Mouse (Mus musculus) lung, postnatal 25 days (tissue): ENCODE data around the gene Tsen54.

Experiments used
- DNase-seq: peaks from one replicate; pipeline ENCODE4 v3.0.0; 2022; ENCODE audit warnings: low spot score

Gene Tsen54

GRCm38 (mm10) chr11:115814605-115815450 lies at the start of gene Tsen54:
TSS of gene Tsen54 (plus strand) at chr11:115814724.
- DNase-seq: peak; percentile 85

GRCm38 (mm10) chr11:115765103-115765606 lies 49.4 kb upstream of the Tsen54 start, which contains the start of gene Tmem94:
TSS of gene Tmem94 (plus strand) at chr11:115765433.
- peak; percentile 97 for DNase-seq

- peak; percentile 57 for DNase-seq
Observed at GRCm38 (mm10) chr11:115765607-115766141, 48.9 kb upstream of the Tsen54 start.

DNA sequence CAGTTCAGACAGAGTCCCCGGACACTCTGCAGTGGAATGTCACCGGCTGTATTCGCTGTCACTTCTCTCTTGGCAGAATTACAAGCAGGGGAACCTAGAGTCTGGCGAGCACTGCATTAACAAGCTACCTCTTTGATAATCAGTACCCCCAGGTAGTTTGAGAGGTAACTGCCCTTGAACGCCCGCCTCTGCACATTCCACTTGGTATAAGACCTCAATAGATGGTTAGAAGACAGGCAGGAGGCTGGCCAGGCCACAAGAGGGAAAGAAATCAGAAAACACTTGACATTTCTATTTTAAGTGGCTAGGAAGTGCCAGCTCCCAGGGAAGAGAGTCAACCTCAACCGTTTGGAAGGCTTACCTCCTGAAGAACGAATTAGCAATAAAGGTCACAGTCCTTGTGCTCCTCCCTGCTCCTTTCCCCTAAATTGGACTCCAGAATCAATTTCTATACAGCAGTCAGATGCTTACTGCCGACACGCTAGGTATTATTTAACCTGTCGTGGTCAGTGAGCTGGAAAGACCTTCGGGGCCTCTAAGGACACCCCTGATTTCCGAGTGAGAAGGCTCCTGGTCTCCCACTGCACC lies 48.1 kb upstream of the Tsen54 start:
- peak; percentile 71 for DNase-seq

DNA sequence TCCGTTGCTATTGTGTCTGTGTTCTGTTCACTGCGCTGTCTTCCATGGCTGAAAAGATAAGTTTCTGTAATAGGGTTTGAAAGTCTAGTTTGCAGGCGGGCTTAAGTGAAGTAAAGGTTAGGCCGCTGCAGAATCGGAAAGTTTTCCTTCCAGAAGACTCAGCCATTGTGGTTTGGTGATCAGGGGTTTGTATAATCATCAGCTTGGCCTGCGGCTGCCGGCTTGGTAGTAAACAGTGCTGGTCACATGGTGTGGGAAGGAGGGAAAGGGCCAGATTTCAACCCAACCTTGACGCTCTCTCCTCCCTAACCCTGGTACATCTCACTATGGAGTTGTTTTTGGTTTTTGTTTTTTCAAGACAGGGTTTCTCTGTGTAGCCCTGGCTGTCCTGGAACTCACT lies 47.5 kb upstream of the Tsen54 start:
- DNase-seq: no peak

DNA sequence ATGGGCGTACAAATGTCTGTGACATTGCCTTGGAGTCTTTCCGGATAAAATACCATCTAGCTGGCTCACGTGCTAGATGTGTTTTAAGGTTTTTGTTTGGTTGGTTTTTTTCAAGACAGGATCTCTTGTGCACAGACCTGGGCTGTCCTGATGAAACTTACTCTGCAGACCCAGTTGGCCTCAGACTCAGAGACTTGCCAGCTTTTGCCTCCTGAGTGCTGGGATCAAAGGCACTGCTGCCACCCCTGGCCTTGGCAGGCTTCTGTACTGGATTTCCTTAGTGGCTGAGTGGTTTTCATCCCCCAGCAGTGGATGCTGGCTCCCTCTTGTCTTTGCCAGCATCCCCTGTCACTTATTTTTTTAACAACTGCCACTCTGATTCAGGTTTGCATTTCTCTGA lies 45.6 kb upstream of the Tsen54 start:
- DNase-seq: no peak

GRCm38 (mm10) chr11:115774653-115775052 lies 39.9 kb upstream of the Tsen54 start:
- DNase-seq: no peak

GRCm38 (mm10) chr11:115775821-115776665 lies 38.5 kb upstream of the Tsen54 start:
- DNase-seq: no peak

- DNase-seq: no peak
Observed at GRCm38 (mm10) chr11:115776954-115777353, 37.6 kb upstream of the Tsen54 start.

- DNase-seq: peak; percentile 46
Observed at GRCm38 (mm10) chr11:115777487-115778335, 36.8 kb upstream of the Tsen54 start.

DNA sequence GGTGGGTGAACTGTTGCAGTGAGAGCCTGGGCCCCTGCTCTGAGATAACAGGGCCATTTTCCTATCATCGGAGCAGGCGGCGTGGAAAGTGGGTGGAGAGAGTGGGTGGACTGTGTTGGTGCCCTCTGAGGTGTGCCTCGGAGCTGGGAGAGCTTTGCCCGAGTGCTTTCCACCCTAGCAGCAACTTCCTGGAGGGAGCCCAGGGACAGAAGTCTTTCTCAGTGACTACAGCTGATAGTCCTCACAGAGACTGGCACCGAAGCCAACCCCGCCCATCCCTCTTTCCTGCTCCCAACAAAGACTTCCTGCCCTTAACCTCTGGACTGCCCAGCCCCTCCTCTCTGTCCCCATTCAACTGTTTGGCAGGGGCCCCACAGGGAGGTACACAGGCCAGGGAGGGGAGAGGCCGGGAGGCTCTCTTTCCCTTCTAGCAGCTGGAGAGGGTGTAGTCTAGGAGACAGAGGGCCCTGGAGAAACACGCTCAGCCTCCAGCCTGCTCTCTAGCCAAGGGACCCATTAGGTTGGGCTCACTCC lies 35.4 kb upstream of the Tsen54 start:
- DNase-seq: peak; percentile 97

- DNase-seq: no peak
Observed at GRCm38 (mm10) chr11:115780141-115781070, 34.1 kb upstream of the Tsen54 start.

DNA sequence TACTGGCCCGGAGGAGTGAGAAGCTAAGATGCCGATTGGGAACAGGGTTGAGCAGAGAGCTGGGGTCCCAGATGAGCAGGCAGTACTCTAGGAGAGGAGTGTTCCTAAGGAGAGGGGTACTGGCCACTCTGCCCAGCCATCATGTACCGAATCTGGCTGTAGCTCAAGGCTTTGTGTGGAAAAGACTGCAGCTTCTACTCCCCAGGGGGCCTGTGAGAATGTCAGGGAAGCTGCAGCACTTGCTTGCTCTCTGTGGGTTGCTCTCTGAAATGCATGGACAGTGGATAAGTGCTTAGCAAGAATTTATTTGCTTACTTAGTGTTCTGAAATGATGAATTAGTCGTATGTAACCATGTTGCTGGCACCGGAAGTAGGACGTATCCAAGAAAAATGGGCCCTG lies 28.1 kb upstream of the Tsen54 start:
- no peak for DNase-seq

DNA sequence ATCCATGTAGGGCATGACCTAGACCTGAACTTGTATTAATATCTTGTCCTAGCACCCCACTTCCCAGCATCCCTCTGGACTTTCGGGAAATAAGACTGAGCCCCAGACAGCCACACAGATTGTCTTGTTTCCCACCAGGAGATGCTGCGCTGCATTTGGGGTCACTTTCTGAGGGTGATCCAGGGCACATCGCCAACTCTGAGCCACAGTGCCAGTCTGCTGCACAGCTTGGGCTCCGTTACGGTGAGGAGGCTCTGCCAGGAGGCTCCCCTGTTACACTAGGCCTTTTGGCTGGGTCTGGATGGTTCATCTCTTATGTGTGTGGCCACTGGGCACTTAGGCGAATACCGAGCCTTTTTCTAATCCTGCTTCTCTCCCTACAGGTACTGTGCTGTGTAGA lies 24.7 kb upstream of the Tsen54 start:
- DNase-seq: no peak

- DNase-seq: no peak
Observed at GRCm38 (mm10) chr11:115791919-115792318, 22.6 kb upstream of the Tsen54 start.

- DNase-seq: no peak
Observed at GRCm38 (mm10) chr11:115792353-115792752, 22.2 kb upstream of the Tsen54 start.

- no peak for DNase-seq
Observed at GRCm38 (mm10) chr11:115796898-115797297, 17.6 kb upstream of the Tsen54 start.

DNA sequence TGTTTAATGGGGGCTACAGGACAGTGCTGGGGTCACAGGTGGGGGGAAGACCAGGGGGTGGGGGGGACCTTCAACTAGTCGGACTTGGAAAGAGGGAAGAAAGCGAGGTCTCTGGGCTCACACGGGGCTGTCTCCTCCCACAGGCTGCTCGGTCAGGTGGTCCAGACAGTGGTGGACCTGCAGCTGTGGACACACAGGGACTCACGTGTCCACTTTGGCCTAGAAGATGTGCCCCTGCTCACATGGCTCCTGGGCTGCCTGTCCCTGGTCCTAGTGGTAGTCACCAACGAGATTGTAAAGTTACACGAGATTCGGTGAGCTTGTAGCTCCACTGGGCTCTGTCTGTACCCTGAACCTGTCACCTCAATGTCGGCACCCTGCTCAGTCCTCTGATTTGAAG lies 16.9 kb upstream of the Tsen54 start:
- DNase-seq: no peak

DNA sequence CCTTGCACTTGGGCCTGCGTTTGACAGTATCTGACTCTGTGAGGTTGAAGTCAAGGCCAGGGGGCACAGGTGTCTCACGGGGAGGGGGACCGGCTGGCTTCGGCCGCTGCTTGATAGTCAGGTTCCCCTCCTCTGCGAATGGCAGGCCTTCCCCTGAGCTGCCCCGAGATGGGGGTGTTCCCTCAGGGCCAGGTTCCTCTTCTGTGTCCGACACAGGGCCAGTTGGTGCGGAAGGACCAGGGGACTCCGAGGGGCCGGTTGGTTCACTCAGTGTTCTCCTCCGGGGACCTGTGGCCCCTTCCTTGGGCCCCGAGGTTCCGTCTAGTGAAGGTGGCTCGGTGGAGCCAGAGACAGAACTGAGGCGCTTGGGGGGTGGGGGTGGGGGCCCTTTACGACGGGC lies 13.5 kb upstream of the Tsen54 start:
- DNase-seq: no peak
